Mouse (Mus musculus) adrenal gland, adult 8-10 months (tissue): Measurements from ENCODE around the gene Dnttip1. TPM values are rescaled to one million over a fixed set of nuclear protein-coding genes. Genes with fewer than 3 reads are reported as not detected.
"Not testable (repeated sequence)": the region's sequence is repeated elsewhere in the genome, so short reads cannot be mapped to it uniquely, and the experiment has no call there.

Experiments
- DNase-seq: peaks from one replicate; pipeline ENCODE4 v3.0.0; 2022
- total RNA-seq, 4 experiments: library from RNA; stranded (reverse); gene quantifications; 2 replicates each; pipeline ENCODE4 v1.2.4; 2022

The Dnttip1 gene
- 10 to 100 TPM; 35.2 to 52.1 (median 46.1) TPM for total RNA-seq

DNA sequence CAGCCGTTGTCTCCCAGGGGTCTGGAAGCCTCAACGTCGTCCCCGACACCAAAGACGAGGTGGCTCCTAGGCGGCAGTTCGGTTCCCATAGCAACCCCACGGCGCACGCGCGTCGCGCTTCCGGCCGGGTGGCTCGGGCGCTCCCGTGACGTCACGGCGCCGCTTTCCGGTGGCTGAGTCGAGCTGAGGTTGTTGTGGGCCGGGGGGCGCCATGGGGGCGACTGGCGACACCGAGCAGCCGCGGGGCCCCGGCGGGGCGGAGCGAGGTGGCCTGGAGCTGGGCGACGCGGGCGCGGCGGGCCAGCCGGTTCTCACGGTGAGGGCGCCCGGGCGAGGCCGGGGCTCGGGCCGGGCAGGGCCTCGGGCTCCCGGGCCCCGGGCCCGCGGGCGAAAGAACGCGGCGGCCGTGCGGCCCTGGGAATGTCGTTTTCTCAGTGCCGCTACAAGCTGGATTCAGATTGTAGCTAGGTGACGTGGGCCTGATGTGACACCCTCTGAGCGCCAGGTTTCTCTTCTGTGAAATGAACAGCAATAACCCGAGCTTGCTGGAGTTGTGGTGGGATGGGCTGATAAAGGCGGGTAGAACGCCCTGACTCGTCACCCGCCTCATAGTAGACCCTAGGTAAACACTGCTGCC is at the start of gene Dnttip1, which contains the start of gene Wfdc3:
TSS of gene Dnttip1 (plus strand) at position 141 of the 637 bp plus-strand sequence.
TSS of gene Wfdc3 (minus strand) at position 89 of the 637 bp plus-strand sequence.
- peak; percentile 88 for DNase-seq

DNA sequence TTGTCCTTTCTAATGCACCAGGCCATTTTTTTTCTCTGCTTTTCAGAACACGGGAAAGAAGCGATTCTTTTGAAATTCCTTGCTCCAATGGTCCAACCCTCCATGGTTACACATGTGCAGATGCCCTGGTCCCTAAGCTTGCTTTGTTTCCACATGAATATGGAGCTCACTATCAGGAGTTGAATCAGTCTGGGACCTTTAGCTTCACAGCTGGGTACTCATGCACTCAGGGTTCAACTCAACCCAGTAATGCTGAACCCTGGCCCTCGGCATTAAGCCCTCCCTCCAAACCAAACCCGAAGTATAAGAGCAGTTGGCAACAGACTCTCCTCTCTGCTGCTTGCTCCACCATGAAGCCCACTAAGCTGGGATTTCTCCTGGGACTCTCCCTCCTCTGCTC is 47.6 kb upstream of the Dnttip1 start, which contains the start of gene Spint4:
TSS of gene Spint4 (plus strand) at position 301 of the 400 bp plus-strand sequence.
- DNase-seq = no peak

GRCm38 (mm10) chr2:164700959-164701358 is 44.8 kb upstream of the Dnttip1 start:
- DNase-seq = no peak

- DNase-seq = no peak
These were observed 44.0 kb upstream of the Dnttip1 start for GRCm38 (mm10) chr2:164701761-164702160.

DNA sequence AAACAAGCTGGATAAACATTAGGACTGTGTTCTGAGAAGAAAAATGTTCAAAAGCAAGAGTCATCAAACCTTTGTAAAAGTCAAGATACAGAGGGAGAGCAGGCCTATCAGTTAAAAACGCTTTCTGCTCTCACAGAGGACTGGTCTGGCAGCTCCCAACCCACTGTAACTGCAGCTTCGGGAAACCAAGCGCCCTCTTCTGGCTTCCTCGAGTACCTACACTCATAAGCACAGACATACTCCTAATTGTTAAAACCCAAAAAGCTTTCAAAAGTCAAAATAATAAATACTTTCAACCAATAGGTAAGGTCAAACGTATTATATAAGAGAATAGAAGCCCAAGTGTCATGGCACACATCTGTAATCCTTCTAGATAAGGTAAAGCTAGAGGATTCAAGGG is 41.5 kb upstream of the Dnttip1 start:
- DNase-seq = no peak

DNA sequence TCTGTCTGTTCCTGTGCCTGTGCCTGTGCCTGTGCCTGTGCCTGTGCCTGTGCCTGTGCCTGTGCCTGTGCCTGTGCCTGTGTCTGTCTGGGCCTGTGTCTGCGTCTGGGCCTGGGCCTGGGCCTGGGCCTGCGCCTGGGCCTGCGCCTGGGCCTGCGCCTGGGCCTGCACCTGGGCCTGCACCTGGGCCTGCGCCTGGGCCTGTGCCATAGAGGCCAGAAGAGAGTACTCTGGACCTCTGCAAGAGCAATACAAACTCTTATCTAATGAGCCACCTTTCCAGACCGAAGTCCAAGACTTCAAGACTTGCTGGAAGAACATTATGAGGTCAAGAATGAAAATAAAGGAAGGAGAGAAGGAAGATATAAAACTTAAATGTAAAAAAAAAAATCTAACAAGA is 40.5 kb upstream of the Dnttip1 start:
- no peak for DNase-seq

- DNase-seq = no peak
These were observed 39.8 kb upstream of the Dnttip1 start for GRCm38 (mm10) chr2:164705991-164706390.

- DNase-seq = no peak
These were observed 30.8 kb upstream of the Dnttip1 start, which contains the start of gene Spint5 for GRCm38 (mm10) chr2:164715005-164715404. Gene Spint5, plus strand, starts transcription at chr2:164715305.

- not testable (repeated sequence) for DNase-seq
These were observed 29.5 kb upstream of the Dnttip1 start for GRCm38 (mm10) chr2:164716194-164716786.

DNA sequence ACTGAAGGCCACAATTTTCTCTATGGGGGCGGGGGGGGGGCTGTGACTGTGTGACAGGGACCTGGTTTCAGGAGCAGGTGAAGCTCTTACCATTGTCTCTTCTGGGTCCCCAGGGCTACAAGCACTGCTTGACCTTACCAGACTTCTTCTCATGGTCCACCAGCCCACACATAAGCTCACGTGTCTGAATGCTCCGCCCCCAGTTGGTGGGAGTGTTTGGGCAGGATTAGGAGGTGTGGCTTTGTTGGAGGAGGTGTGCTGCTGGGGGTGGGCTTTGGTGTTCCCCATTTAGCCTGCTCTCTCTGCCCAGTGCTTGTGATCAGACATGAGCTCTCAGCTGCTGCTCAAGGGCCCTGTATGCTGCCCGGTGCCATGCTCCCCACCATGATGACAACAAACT is 22.5 kb upstream of the Dnttip1 start:
- DNase-seq = no peak

DNA sequence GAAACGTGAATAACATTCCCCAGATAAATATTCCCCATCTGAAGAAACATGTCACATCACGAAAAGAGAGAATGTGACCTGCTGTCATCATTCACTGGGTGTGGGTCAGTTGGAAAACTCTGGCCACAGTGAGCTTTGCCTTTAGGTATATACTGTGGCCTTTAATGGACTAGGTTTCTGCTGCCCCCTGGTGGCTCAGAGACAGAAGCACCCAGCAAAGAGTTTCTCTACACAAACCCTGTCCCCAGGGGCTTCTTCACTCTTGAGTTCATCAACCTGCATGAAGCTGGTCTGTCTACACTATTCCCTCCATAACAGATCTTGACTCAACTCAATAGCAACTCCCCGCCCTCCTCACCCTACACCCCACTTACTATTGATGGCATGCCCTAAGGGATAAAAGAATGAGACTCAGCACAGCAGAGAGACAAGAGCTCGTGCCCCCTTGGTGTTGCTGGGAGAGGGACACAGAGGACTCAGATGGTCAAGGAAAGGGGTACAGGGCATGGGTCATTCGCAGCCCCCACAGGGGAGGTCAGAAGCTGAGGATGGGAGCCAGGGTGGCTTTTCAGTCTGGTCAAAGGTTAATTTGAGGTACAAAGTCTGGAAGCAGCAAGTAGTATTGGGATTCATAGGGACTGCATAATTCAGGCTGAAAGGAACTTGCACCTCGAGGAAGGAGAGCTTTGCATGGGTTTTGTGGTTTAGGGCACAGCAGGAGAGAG is 19.7 kb upstream of the Dnttip1 start:
- DNase-seq = no peak

GRCm38 (mm10) chr2:164731719-164732118 is 14.1 kb upstream of the Dnttip1 start:
- DNase-seq = no peak

DNA sequence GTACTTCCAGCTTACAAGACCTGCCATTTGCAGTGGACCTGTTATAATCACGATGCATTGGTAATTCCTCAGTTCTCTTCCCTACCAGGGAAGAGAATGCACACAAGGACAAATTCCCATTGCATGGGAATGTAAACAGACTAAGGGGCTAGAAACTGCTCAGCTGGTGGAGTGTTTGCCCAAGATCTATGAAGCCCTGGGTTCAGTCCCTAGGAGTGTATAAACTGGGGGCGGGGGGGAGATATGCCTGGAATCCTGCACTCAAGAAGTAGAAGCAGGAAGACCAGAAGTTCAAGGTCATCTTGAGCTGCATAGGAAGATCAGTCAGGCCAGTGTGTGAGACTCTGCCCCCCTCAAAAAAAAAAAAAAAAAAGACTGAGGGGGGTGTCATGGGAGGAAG is 12.5 kb upstream of the Dnttip1 start:
- no peak for DNase-seq

GRCm38 (mm10) chr2:164734839-164735238 is 10.9 kb upstream of the Dnttip1 start:
- no peak for DNase-seq

DNA sequence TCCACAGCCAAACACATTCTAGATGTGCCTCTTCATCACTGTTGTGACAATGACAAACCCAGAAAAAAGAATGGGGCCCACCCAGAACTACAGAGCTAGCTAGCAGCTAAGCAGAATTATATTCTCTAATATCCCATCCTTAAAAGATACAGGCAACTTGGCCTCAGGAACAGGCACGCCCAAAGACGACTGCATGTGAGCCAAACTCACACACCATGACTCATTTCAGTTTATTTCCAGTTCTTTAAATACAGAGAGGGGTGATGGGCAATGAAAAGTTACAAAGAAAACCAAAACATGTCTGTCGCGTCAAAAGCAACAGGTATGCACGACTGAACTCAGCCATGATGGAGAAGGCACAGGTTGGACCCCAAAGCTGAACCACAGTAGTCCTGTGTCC is 10.3 kb upstream of the Dnttip1 start:
- no peak for DNase-seq

- DNase-seq = no peak
These were observed 8.2 kb upstream of the Dnttip1 start for GRCm38 (mm10) chr2:164737377-164738090.

- DNase-seq = no peak
These were observed 5.9 kb upstream of the Dnttip1 start for GRCm38 (mm10) chr2:164739876-164740275.

DNA sequence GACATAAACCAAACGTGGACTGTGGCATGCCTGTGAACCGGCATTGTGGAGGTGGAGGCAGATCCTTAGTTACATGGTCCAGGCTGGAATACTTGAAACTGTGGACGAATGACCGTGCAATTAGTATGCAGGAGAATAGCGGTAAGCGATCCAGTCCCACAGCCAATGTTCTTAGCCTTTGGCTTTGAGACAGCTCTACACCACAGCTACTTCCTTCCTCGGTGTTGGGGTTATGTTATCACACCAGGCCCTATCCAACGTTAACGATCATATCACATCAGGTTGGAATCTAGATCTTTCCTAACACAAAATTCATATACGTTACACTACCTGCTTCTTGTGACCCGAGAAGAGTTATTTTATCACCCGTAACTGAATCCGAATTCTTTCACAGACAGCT is 796 bp upstream of the Dnttip1 start:
- DNase-seq = no peak

GRCm38 (mm10) chr2:164746693-164747092 is 910 bp downstream of the Dnttip1 start:
- DNase-seq = no peak

DNA sequence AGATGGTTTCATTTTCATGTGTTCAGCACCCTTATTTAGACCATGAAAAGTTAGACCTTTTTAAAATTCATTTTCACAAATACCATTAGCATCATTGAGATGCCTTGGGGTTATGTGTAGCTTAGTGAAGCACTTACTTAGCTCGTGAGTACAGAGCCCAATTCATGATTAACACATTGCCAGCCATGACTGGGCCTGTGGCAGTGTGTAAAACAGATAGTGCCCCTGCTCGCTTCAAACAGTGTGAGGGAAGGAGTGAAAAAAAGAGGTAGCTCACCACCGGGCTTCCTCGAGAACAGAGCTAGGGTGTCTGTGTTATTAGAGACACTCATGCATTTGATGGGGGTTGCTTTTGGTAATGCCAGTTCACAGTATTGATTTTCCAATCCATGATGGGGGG is 2.4 kb downstream of the Dnttip1 start:
- DNase-seq = no peak

DNA sequence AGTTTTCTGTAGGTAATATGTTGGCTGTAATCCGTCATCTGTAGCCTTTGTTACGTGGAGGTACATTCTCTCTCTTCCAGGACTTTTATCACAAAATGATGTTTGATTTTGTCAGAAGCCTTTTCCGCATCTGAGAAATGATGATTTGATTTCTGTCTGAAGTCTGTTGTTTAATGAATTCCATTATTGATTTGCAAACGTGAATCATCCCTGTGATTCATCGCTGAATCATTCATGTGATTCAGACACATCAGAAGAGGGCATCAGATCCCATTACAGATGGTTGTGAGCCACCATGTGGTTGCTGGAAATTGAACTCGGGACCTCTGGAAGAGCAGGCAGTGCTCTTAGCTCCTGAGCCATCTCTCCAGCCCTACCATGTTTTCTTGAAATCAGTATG is 3.2 kb downstream of the Dnttip1 start:
- DNase-seq = no peak

GRCm38 (mm10) chr2:164752454-164752853 is 6.7 kb downstream of the Dnttip1 start:
- DNase-seq = no peak

DNA sequence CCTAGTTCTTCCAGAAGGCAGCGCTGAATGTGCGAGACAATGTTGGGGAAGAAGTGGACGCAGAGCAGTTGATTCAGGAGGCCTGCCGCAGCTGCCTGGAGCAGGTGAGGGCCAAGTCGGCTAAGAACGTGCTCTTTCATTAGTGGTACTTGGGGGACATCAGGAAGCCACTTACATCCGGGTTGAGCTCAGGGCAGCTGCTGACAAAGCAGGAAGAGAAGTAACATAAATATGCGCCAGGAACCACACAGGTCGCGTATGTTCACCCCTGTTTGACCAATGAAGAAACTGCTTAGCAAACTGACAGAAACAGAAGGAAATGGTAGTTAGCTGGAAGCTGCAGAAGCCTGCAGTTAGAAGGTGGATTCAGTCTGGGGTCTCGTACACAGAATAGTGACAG is 8.3 kb downstream of the Dnttip1 start:
- DNase-seq = no peak
